Mouse (Mus musculus): ENCODE measurements around the gene Olfr270. TPM values are rescaled to one million over a fixed set of nuclear protein-coding genes. Genes with fewer than 3 reads are reported as not detected.

Gene Olfr270
- total RNA-seq, 1 experiment from 2014 or later, result not detected

Other genes starting within 250 kb of the Olfr270 start
- not detected in 2 replicates for gene Olfr275, start 149.9 kb upstream of the Olfr270 start, total RNA-seq (2017)
- gene Olfr273, start 105.3 kb upstream of the Olfr270 start, total RNA-seq (2017), result not detected in 2 replicates
- not detected in 2 replicates for gene Olfr272, start 45.4 kb upstream of the Olfr270 start, total RNA-seq (2017)
- gene Nipsnap3a, start 24.7 kb downstream of the Olfr270 start, total RNA-seq (2017), result not detected in 2 replicates
- gene Nipsnap3b, start 47.3 kb downstream of the Olfr270 start, total RNA-seq (2017), result 47.3 and 55.3 TPM in 2 replicates
- gene Abca1, start 195.3 kb downstream of the Olfr270 start, total RNA-seq (2017), result 7.6 and 11.4 TPM in 2 replicates

Data from common myeloid progenitor, adult 5-6 weeks (primary cell).